Mouse (Mus musculus): ENCODE results near the gene Fer.
A peak's percentile ranks its signal among the peaks of the same experiment; 100 is the strongest.

Fer gene

DNA sequence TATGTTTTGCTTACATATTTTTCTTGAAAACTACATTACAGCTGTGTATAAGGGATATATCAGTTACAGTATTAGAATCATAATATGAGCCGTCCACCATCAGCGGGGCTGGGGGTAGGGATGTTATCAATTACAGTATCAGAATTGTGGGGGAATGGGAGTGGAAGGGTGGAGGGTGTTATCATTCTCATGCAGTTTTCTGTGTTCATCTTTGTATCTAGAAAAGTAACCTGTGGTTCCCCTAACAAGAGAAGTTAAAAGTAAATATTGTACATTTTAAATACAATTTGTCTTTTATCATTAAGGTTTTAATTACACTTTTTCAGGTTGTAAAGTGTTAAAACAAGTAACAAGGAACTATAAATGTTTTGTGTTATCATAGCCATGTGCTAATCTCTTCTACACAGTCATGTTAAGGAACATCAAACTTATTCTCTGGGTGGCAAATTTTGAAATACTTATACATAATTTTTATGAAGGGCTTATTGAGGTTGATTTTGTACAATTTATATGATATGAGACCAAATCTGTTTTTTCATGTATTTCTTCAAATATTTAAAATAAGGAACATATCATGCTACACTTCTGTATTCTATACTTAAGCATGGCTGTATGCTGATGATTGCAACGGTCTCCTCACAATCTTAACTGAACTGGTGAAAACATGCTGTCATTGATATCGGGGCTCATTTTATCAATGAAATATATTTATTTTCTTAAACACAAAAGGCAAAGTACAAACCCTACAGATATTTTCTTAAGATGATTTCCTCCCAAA is 116.1 kb downstream of the Fer start:
- no peak for DNase-seq (ENCODE audit: low read depth, low spot score)

- no peak for DNase-seq (ENCODE audit: low read depth, low spot score)
Measured at GRCm38 (mm10) chr17:63980167-63980566, 117.3 kb downstream of the Fer start.

- no peak for DNase-seq (ENCODE audit: low read depth, low spot score)
Measured at GRCm38 (mm10) chr17:63988710-63989109, 125.8 kb downstream of the Fer start.

- no peak for DNase-seq (ENCODE audit: low read depth, low spot score)
Measured at GRCm38 (mm10) chr17:63991160-63991559, 128.3 kb downstream of the Fer start.

GRCm38 (mm10) chr17:63995921-63996320 is 133.1 kb downstream of the Fer start:
- DNase-seq (ENCODE audit: low read depth, low spot score): no peak

GRCm38 (mm10) chr17:63997643-63998042 is 134.8 kb downstream of the Fer start:
- no peak for DNase-seq (ENCODE audit: low read depth, low spot score)

GRCm38 (mm10) chr17:64003444-64003843 is 140.6 kb downstream of the Fer start:
- DNase-seq (ENCODE audit: low read depth, low spot score): peak; percentile 11

GRCm38 (mm10) chr17:64005575-64006249 is 142.8 kb downstream of the Fer start:
- no peak for DNase-seq (ENCODE audit: low read depth, low spot score)

GRCm38 (mm10) chr17:64016606-64017005 is 153.7 kb downstream of the Fer start:
- DNase-seq (ENCODE audit: low read depth, low spot score): no peak

DNA sequence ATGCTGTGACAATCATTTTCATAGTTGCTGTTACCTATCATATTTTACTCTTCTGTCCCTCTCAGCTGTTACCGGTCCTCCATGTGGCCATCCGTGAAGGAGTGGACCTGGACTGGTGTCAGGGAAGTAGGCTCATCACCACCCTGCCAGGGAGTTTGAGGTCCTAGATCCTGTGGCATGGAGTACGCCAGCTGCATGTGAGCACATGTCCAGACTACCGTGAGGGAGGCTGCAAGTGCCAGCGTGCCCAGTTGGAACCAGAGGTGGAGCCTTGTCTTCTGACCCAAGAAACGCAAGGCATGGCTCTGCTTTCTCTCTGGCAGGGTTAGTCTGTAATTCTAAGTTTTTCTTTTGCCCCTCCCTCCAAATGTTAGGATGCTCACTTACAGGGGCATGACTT is 155.4 kb downstream of the Fer start:
- DNase-seq (ENCODE audit: low read depth, low spot score): no peak

- DNase-seq (ENCODE audit: low read depth, low spot score): no peak
Measured at GRCm38 (mm10) chr17:64018870-64019269, 156.0 kb downstream of the Fer start.

GRCm38 (mm10) chr17:64019646-64020045 is 156.8 kb downstream of the Fer start:
- no peak for DNase-seq (ENCODE audit: low read depth, low spot score)

DNA sequence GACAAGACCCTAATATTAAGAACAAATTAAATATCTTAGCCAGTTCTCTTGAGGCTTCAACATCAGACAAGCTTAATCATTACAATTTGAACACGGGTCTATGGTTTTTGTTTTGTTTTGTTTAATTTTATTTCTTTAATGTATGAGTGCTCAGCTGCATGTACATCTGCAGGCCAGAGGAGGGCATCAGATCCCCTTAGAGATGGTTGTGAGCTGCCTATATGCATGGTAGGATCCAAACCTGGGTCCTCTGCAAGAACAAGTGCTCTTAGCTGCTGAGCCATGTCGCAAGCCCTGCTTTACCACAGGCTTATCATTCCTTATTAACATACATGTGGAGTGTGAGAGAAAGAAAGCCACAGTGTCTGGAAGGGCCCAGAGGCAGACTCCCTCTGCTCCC is 163.6 kb downstream of the Fer start:
- no peak for DNase-seq (ENCODE audit: low read depth, low spot score)

DNA sequence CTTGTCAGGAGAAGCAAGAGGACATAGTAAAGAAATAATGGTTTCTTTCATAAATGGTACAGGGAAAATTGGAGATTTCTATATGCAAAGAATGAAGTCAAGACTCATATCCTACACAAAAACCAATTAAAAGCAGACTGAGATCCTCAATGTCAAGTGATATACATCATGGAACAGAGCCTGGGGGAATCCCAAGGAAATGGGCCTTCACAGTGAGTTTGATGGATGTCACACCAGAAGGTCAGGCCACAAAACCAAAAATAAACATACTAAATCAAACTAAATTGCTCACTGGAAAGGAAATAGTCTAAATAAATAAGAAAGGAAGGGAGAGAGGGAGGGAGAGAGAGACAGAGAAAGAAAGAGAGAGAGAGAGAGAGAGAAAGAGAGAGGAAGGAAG is 178.9 kb downstream of the Fer start:
- no peak for DNase-seq (ENCODE audit: low read depth, low spot score)

GRCm38 (mm10) chr17:64045326-64045725 is 182.5 kb downstream of the Fer start:
- no peak for DNase-seq (ENCODE audit: low read depth, low spot score)

DNA sequence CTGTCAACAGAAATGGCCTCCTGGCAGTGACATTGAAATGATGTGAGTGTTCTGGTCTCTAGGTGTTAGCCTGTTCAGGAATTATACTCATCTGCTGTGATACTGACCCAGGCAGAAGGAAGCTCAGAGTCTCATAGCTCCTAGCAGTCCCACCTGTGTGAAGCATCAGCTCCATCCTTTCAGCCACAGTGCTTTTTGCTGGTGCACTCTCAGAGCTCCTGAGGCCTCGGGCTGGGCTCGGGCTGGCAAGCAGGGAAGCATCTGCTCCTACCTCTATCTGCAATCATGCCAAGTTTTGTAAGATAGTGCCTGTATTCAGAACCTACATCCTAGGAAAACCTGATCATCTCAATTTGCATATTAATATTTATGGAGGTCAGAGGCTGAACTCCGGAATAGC is 183.7 kb downstream of the Fer start:
- no peak for DNase-seq (ENCODE audit: low read depth, low spot score)

DNA sequence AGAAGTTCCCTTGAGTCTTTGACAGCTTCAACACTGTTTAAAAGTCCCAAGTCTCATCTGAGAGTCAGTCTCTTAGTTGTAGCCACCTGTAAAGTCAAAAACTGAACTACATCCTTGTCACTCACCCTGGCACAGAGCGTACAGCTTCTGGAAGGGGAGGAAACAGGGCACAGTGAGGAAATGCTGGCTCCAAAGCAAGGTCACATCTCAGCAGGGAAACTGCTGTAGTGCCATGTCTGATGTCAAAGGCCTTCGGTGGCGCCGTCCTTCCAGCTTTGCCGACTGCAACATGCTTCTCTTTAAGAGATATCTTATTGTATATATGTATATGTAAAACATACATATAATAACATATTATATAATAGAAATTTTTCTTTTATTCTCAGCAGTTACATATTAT is 188.0 kb downstream of the Fer start:
- DNase-seq (ENCODE audit: low read depth, low spot score): no peak

- no peak for DNase-seq (ENCODE audit: low read depth, low spot score)
Measured at GRCm38 (mm10) chr17:64053636-64054035, 190.8 kb downstream of the Fer start.

- DNase-seq (ENCODE audit: low read depth, low spot score): no peak
Measured at GRCm38 (mm10) chr17:64060529-64060928, 197.7 kb downstream of the Fer start.

DNA sequence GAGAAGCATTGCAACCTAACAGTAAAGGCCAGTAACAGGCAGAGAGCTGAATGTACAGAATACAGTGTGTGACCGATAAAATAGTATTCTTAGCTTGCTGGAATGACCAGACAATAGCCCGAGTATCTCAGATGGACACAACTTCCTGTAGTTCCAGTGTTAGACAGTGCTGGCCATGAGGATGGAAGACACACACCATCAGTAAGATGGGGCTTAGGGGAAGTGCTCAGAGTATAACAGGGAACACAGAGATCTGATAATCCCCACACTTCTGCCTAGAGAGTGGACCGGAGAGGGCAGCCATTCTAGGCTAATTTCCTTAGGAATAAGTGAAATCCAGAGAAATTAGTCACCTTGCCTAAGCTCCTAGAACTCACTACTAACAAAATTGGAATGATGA is 202.4 kb downstream of the Fer start:
- no peak for DNase-seq (ENCODE audit: low read depth, low spot score)

- DNase-seq (ENCODE audit: low read depth, low spot score): no peak
Measured at GRCm38 (mm10) chr17:64077392-64077791, 214.5 kb downstream of the Fer start.

- no peak for DNase-seq (ENCODE audit: low read depth, low spot score)
Measured at GRCm38 (mm10) chr17:64084751-64085150, 221.9 kb downstream of the Fer start.

- no peak for DNase-seq (ENCODE audit: low read depth, low spot score)
Measured at GRCm38 (mm10) chr17:64085493-64085892, 222.6 kb downstream of the Fer start.
